Mouse (Mus musculus): ENCODE results near the gene Rgs6.
A peak's percentile ranks its signal among the peaks of the same experiment; 100 is the strongest.

The Rgs6 gene

DNA sequence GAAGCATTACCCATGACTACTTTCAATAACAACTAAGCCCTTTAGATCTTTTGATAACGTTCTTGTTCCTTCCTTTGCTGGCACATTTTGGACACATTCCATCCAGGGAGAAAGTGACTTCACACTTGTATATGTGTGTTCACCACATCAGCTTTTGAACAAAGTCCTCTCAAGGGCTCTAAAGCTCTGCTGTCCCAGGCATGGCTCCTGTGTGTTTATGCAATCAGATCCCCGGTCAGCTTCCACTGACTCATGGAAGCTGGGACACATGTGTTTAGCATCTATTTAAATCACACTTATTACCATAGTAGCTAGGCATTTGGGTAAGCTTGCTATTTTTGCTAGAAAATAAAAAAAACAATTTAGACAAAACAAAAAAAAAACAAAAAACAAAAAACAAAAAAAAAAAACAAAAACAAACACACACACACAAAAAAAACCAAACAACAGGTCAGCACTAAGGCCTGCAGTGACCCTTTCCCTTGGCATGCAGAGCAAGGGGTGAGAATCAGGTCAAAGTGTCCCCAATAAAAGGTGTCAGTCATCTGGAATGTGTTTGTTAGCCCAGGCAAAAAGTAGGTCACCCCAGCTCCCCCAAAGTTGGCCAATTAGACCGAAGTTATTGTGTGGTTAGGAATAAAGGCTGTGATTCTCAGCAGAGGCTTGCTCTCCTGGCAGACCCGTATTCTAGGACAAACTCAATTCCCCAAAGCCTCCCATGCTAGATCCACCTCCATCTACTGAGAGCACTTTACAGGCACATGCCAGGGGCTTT, 267.4 kb downstream of the Rgs6 start:
- no peak for DNase-seq (ENCODE audit: low read depth, low spot score)

GRCm38 (mm10) chr12:82865686-82866085, 277.6 kb downstream of the Rgs6 start:
- DNase-seq (ENCODE audit: low read depth, low spot score): no peak

DNA sequence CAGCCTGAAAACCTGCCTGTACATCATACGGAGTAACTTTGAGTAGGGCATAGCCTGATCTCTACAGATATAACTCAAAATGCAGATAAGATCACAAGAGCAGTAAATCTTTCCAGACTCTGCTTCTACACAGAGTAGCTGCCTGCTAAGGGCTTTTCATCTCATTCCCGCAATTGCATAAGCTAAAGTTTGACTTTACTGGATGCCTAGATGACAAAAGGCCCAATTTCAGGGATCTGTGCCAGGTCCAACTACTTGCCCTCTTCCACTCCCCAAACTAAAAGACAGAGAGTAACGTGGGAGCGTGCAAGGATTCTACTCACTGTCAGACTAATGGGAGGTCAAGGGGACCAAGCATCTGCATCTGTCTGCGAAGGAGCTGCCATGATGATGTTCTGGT, 292.6 kb downstream of the Rgs6 start:
- DNase-seq (ENCODE audit: low read depth, low spot score): no peak

DNA sequence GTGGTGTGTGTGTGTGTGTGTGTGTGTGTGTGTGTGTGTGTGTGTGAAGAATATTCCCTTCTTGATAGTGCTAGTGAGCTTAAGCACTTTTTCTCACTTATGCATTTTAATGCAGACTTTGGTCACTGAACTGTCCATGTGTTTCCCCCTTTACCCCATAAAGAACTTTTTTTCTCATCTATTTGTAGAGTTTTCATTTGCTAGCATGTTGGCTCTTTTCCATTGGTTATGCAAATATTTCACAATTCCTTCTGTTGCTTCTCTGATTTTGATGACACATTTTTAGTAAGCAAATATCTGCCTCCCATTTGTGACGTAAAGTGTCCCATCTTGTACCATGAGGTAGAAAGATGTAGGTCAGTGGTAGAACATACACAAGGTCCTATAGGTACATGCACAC, 295.0 kb downstream of the Rgs6 start:
- DNase-seq (ENCODE audit: low read depth, low spot score): no peak

DNA sequence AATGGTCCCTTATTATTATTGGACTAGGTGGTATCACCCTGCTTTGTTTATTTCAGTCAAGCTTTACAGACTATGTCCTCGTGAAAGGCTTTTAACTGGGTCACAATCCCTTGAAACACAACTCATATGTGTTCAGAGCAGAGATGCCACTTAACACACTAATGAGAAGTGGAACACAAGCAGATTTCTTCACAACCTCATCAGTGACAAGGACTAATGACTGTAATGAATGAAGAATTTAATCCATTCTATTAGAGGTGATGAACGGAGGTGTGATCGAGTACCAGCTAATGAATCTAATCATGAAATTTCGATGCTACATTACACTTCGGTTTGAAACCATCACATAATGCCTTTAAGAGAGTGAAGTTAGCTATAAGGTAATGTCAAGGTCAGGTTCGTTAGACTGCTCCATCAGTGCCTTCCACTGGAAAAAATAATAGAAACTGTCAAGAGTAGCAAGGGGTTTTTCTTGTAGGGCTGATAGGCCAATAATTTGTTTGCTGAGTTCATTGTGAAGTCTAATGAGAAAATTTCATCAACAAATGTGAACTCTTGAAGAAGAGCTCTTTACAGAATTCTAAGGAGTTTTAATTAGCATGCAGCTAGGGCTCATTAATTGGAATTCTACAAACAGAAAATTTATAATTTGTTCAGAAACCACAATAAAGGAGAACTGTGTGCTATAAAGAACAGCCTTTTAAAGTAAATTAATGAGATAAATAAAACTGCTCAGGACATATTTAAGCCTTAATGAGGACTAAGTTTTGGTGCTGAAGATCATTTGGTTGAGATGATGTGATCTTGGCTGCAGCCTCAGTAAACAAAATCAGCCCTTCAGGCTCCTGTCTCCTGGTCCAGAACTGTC, 307.1 kb downstream of the Rgs6 start:
- DNase-seq (ENCODE audit: low read depth, low spot score): no peak

- no peak for DNase-seq (ENCODE audit: low read depth, low spot score)
These were observed 317.7 kb downstream of the Rgs6 start for GRCm38 (mm10) chr12:82905773-82906172.

DNA sequence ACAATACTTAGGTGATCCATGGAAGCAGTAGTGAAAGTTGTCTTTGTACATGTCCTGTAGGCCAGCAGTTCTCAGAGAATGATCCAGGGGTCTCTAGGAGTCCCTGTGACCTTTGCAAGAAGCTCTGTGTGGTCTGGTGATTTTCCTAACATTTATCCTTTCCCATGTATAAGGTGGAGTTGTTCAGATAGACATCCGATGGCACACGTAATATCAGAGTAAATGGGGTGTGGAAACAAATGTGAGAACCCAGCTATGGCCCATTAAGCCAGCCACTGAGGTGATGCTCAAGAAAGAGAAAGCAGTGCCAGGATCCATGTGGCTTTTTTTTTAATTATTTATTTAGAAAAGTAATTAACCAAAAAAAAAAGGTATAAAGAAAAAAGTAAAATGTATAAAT, 322.8 kb downstream of the Rgs6 start:
- no peak for DNase-seq (ENCODE audit: low read depth, low spot score)

DNA sequence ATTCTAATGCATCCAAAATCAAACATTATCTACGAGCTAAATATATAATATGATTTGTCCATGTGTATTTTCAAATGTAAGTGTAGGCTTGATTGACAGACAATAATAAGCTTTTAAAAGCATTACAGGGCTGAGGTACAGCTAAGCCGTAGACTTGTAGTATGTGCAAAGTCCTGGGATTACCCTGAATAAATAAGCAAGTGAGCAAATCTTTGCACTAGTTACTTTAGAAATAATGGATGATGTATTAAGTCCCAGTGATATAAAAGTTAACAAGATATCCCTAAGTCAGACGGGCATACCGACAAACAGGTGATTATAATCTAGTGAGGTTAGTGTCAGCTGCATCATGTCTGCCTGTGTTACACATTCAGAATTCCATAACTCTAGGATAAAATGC, 326.0 kb downstream of the Rgs6 start:
- DNase-seq (ENCODE audit: low read depth, low spot score): no peak

- no peak for DNase-seq (ENCODE audit: low read depth, low spot score)
These were observed 332.1 kb downstream of the Rgs6 start for GRCm38 (mm10) chr12:82920146-82920545.

DNA sequence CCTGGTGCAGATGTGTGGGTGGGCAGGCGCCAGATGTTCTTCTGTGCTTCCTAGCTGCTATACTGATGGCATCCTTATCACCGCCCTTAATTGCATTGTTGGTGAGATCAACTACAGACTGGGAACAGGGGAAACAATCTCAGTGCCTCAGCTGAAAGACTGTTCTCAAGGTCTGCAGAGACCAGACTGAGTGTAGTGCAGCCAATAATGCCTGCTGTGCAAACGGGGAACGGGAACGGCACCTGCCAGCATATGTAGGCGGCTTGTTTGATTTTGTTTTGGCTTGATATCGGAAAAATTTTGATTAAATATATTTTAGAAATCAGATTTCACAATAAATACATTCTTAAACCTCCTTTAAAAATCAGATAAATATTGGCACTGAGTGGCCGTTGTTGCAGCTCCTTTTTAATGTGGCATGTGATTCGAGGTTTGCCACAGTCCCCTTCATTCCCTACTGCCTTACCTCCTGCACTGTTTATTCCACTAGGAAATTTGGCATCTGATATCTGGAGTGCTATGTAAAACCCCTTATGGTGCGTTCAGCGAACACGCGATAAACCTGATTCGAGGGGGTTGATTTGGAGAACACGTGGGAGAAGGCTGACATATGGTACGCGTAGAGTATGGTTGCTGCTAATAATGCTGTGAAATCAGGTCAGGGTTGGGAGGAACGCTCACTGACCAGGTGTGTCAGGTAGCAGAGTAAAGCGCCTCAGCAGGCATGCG, 333.4 kb downstream of the Rgs6 start:
- no peak for DNase-seq (ENCODE audit: low read depth, low spot score)

GRCm38 (mm10) chr12:82922856-82923506, 334.9 kb downstream of the Rgs6 start:
- DNase-seq (ENCODE audit: low read depth, low spot score): no peak

DNA sequence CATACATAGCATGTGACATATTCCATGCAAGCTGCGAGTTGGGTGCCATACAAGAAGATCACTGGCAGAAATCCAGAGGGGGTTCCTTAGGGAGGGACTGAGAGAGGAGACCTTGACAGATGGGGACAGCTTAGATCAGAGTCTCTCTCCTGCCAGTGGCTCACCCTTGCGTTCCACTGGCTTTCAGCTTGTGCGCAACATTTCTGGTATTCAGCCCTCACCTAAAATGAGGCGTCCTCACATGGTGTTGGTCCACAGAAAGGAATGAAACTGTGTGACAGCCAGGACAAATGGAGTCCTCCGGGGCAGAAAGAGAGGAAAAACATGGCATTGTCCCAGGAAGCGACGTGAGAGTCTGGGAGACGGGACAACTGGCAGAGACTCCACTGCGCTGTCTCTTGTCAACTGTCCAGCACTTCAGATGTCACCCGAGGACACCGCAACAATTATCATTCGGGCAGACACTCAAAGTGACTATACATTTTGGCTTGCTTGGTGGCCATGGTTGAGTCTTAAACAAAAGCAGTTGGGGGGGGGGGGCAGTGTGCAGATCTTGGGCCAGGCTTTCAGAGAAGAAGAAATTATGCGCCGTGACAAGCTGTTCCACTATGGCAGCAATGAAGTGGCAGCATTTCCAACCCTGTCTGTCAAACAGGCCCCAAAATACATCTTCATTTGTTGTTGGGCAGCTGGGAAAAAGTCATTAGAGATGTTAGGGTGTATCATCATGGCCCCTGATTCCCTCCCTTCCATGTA, 344.8 kb downstream of the Rgs6 start:
- no peak for DNase-seq (ENCODE audit: low read depth, low spot score)

DNA sequence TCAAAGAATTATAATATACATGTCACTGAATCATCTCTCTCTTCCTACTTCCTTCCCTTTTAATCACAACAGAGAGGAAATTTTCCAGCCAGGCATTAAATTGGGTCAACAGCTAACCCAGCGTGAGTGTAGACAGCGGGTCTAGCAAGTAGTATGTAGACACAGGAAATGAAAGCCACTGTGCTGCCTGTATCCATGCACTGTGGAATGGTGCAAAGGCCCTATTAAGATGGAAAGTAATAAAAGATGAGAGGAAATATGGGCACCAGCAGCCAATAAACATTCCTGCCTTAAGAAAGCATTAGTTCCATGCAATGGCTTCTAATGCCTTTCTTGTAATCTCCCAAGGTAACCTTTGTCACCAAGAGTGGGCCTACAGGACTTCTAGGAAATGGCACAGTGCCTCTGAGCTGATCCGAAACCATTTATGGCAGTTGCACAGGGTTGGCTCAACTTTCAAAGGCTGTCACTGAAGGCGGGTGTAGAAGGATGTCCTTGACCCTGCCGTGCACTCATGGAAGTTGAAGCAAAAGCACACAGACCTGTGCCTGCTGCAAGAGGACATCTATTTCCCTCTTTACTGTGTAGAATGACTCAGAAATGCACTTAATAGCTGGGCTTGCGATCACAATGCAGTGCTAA, 347.1 kb downstream of the Rgs6 start:
- DNase-seq (ENCODE audit: low read depth, low spot score): no peak

- no peak for DNase-seq (ENCODE audit: low read depth, low spot score)
These were observed 347.7 kb downstream of the Rgs6 start for GRCm38 (mm10) chr12:82935767-82936166.

- no peak for DNase-seq (ENCODE audit: low read depth, low spot score)
These were observed 352.4 kb downstream of the Rgs6 start for GRCm38 (mm10) chr12:82940461-82940860.

DNA sequence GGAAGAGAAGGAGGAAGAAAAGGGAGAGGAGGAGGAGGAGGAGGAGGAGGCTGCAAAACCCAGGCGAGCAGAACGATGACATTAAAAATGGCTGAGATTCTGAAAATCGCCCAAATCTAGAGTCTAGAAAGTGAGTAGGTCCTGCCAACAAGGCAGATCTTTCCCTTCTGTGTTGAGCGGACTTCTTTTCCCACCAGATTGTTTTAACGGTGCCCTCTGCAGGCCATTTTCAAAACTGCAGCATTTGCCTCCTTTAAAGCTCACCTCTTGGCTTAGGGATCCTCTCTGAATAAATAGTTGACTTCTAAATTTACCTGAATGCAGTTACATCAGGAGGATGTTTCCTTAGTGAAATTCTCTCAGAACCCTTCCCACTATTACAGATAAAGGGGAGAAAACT, 358.4 kb downstream of the Rgs6 start:
- peak; percentile 74 for DNase-seq (ENCODE audit: low read depth, low spot score)

DNA sequence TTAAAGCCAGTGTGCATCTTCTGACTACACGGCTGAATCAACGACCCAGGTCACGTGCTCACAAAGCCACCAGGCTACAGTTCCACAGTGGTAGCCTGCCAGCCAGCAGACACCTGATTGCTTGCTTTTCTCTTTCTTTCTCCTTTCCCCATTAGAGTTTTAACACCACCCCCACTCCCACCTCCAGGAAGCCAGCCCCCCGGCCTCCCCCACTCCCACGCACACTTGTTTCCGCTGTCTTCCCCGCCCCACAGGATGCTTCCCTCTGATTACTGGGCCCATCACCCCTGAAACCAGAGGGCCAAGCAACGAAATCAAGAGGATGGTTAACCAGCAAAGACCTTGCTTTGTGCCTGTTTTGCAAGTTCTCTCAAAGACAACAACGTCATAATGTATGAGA, 373.0 kb downstream of the Rgs6 start:
- no peak for DNase-seq (ENCODE audit: low read depth, low spot score)

- no peak for DNase-seq (ENCODE audit: low read depth, low spot score)
These were observed 373.8 kb downstream of the Rgs6 start for GRCm38 (mm10) chr12:82961852-82962251.

DNA sequence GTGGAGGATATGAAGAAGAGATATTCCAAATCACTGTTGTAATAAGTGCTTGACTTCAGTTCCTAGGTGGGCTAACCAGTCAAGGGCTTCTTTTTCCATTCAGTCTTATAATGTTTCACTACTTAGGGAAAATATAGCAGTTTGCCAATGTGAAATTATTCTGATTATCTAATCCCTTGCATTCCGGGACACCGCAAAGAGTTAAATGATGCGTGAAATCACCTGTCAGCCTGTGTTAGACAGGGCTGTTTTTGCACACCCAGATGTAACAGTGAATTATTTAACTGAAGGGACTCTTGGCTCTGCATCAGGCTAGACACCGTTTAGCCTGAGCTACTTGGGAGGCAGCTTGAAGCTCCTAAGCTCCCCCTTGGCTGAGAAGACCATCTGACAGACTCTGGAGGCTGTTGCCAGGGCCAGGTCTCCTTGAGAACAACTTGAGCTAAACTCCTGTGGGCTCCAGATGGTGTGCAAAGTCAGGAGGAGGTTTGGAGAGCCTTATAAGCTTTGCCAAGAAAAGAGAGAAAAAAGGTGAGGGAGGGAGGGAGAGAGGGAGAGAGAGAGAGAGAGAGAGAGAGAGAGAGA, 382.5 kb downstream of the Rgs6 start:
- DNase-seq (ENCODE audit: low read depth, low spot score): no peak

GRCm38 (mm10) chr12:82971176-82971575, 383.1 kb downstream of the Rgs6 start:
- DNase-seq (ENCODE audit: low read depth, low spot score): no peak
